Mouse (Mus musculus) adrenal gland, postnatal 14 days (tissue): ENCODE data around the gene Stox2. TPM values are rescaled to one million over a fixed set of nuclear protein-coding genes. Genes with fewer than 3 reads are reported as not detected.

Experiments used
- DNase-seq: peaks from one replicate; pipeline ENCODE4 v3.0.0; 2021; ENCODE audit warnings: mixed read lengths
- total RNA-seq: library from RNA; stranded (reverse); gene quantifications from 2 replicates; pipeline ENCODE4 v1.2.3, GENCODE M21; 2021

Stox2 gene
- total RNA-seq, 1 experiment from 2014 or later, result 13.6 TPM

GRCm38 (mm10) chr8:47242207-47243004 is 203.8 kb downstream of the Stox2 start:
- DNase-seq, result peak; percentile 77

- no peak for DNase-seq
These were observed 204.6 kb downstream of the Stox2 start for GRCm38 (mm10) chr8:47241421-47242078.

GRCm38 (mm10) chr8:47240871-47241270 is 205.3 kb downstream of the Stox2 start:
- DNase-seq, result no peak

GRCm38 (mm10) chr8:47240266-47240665 is 205.9 kb downstream of the Stox2 start:
- DNase-seq, result no peak

GRCm38 (mm10) chr8:47232081-47232480 is 214.1 kb downstream of the Stox2 start:
- no peak for DNase-seq

- DNase-seq, result no peak
These were observed 216.1 kb downstream of the Stox2 start for GRCm38 (mm10) chr8:47230057-47230456.

GRCm38 (mm10) chr8:47221851-47222250 is 224.3 kb downstream of the Stox2 start:
- DNase-seq, result no peak

- no peak for DNase-seq
These were observed 225.0 kb downstream of the Stox2 start for GRCm38 (mm10) chr8:47221191-47221590.

GRCm38 (mm10) chr8:47220390-47220789 is 225.8 kb downstream of the Stox2 start:
- no peak for DNase-seq

GRCm38 (mm10) chr8:47218536-47218935 is 227.6 kb downstream of the Stox2 start:
- DNase-seq, result peak; percentile 54

GRCm38 (mm10) chr8:47218021-47218420 is 228.1 kb downstream of the Stox2 start:
- peak; percentile 16 for DNase-seq

- DNase-seq, result no peak
These were observed 234.0 kb downstream of the Stox2 start for GRCm38 (mm10) chr8:47212124-47212523.

GRCm38 (mm10) chr8:47211226-47211625 is 234.9 kb downstream of the Stox2 start:
- DNase-seq, result no peak

GRCm38 (mm10) chr8:47208246-47208645 is 237.9 kb downstream of the Stox2 start:
- DNase-seq, result no peak

- DNase-seq, result no peak
These were observed 239.4 kb downstream of the Stox2 start for GRCm38 (mm10) chr8:47206640-47207237.

GRCm38 (mm10) chr8:47205472-47205871 is 240.7 kb downstream of the Stox2 start:
- DNase-seq, result no peak

GRCm38 (mm10) chr8:47196391-47196790 is 249.8 kb downstream of the Stox2 start:
- DNase-seq, result no peak

- no peak for DNase-seq
These were observed 252.7 kb downstream of the Stox2 start for GRCm38 (mm10) chr8:47193321-47193996.

- peak; percentile 20 for DNase-seq
These were observed 254.5 kb downstream of the Stox2 start for GRCm38 (mm10) chr8:47191444-47192365.

GRCm38 (mm10) chr8:47185396-47185795 is 260.8 kb downstream of the Stox2 start:
- DNase-seq, result no peak

GRCm38 (mm10) chr8:47182771-47183558 is 263.2 kb downstream of the Stox2 start:
- DNase-seq, result no peak
